Mouse (Mus musculus) cortical plate, adult 2 months (tissue): ENCODE results near the gene Tmem94.

Experiments
- CTCF ChIP-seq: fragments of 200-500 bp; IDR thresholded peaks from 2 replicates; pipeline ENCODE4 v1.5.1; 2011; ENCODE audit warnings: mild to moderate bottlenecking, control low read depth, low read length; ENCODE audit not compliant: insufficient read depth; ENCODE audit errors: extremely low read depth
- POLR2A ChIP-seq: fragments of 200-500 bp; IDR thresholded peaks from 2 replicates; pipeline ENCODE4 v1.6.1; 2011; ENCODE audit warnings: mild to moderate bottlenecking, low read length, control low read depth; ENCODE audit not compliant: insufficient read depth; ENCODE audit errors: extremely low read depth

GRCm38 (mm10) chr11:115744385-115744784 is 20.8 kb upstream of the Tmem94 start:
- no peak for TF ChIP-seq CTCF
- TF ChIP-seq POLR2A = no peak
